Mouse (Mus musculus): Measurements from ENCODE around the gene Ggt6.

The Ggt6 gene

DNA sequence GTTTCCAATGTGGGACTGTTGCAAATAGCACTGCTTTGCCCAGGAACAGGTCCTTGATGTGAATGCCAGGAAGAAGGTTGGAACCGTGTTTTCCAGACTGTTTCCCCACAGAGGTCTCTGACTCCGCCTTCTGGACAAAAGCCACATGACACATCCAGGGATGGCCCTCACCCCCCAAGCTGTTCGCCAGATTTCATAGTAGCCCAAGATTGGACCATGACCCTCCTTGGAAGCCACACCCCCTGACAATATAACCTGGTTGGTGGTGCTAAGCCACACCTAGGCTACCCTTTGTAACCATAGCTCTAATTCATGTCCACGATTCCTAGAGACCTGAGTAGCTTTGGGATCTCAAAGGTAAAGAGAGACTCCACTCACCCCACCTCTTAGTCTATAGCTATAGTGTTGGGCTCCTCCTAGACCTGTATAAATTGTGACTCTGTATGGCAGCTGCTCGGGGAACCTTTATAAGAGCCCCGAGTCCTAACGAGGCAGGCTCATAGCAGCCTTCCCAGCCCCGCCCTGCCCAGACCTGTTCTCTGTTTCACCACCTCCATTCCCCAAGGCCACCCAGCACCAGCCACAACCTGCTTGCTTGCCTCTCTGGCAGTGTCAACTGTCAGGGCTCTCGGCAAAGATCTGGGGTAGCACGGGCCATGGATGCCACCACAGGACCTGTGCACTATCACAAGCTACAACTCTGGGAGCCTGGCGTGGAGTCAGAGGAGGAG, at the start of gene Ggt6:
Gene Ggt6 (plus strand): TSS at position 564 of the 731 bp plus-strand sequence.
- DNase-seq (ENCODE audit: low spot score): no peak

DNA sequence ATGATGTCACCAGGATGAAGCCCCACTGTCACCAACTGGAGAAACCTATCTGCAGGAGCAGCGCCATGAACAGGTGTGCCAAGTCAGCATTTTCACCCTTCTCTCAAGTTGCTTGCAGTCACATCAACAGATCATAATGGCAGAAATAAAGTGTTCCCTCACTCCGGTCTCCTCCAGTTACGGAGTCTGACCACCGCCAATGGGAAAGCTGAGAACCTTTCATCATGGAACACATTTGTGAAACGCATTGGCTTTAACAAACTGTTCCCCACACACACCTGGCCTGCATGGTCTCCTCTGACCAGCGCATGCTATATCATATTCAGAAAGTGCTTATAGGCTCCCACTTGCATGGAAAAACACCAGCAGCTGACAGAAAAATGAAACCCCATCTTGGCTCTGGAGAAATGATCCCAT, 47.2 kb upstream of the Ggt6 start:
- DNase-seq (ENCODE audit: low spot score): no peak

- DNase-seq (ENCODE audit: low spot score): no peak
Observed at GRCm38 (mm10) chr11:72389407-72390142, 45.8 kb upstream of the Ggt6 start.

- no peak for DNase-seq (ENCODE audit: low spot score)
Observed at GRCm38 (mm10) chr11:72391181-72391580, 44.1 kb upstream of the Ggt6 start.

DNA sequence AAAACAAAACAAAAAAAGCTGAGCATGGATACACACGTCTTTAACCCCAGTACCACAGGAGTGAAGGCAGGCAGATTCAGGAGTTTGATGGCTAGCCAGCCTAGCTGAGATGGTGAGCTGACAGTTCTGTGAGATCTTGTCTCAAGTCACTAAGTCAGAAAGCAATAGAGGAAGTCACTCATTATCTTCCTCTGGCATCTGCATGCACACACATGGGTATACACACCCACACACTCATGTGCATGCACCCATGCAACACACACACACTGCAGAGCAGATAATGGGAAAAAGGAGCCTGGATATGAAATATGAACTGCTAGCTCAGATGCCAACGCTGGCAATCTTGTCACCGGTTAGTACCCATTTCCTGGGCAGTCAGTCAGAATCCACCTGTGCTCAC, 42.1 kb upstream of the Ggt6 start:
- DNase-seq (ENCODE audit: low spot score): no peak

GRCm38 (mm10) chr11:72393669-72394068, 41.7 kb upstream of the Ggt6 start:
- DNase-seq (ENCODE audit: low spot score): peak; percentile 21

DNA sequence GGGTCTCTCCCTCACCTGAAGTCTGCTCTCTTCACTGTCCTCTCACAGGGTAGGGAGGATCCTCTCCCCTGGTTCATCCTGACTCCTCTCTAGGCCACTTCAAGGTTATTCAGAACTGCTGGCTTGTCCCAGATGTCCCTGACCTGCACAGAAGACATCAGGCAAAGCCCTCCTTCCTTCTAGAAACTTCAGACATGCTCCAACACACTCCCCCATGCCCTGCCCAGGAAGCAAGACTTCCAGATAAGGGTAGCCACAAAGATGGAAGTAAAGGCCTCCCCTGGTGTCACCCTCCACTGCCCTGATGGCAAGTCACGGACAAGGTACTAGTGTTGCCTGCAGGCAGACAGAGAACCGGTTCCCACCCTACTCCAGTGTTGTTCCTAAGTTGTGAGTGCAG, 40.6 kb upstream of the Ggt6 start:
- DNase-seq (ENCODE audit: low spot score): no peak

- no peak for DNase-seq (ENCODE audit: low spot score)
Observed at GRCm38 (mm10) chr11:72395652-72396051, 39.7 kb upstream of the Ggt6 start.

- no peak for DNase-seq (ENCODE audit: low spot score)
Observed at GRCm38 (mm10) chr11:72396621-72397020, 38.7 kb upstream of the Ggt6 start.

DNA sequence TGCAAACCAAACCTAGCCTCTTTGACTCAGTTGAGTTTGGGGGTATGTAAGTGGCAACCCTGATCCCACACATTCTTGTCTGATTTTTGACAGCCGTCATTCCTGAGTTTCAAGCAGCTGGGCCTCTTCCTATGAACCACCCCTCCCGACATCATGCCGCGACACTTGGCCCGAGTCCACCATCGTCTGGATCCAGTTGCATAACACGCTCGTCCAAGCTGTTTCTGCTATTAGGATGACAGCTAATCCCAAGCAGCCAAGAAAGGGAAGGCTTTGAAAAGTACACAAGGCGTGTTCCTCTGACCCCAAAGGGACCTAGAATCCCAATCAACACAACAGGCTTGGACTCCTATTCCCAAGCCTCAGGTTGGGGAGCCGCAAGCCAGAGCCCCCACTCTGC, 38.3 kb upstream of the Ggt6 start:
- no peak for DNase-seq (ENCODE audit: low spot score)

GRCm38 (mm10) chr11:72397811-72398525, 37.4 kb upstream of the Ggt6 start:
- no peak for DNase-seq (ENCODE audit: low spot score)

DNA sequence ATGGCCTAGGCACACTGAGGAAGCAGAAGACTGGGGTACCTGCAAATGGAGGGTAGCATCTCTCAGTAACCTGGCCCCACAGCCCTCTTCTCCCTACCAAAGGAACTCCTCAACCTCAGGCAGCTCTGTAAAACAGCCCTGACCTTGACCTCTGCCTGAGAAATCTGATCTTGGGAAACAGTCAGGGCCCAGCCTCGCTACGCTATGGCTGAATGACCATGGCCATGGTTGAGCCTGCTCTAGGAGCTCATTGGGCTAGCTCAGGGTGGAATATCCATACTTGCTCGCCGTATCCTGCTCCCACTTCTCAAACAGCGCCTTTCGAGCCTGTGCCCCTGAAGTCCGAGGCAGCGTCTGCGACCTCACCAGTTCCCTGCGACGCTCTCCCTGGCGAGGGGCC, 34.3 kb upstream of the Ggt6 start:
- no peak for DNase-seq (ENCODE audit: low spot score)

GRCm38 (mm10) chr11:72402017-72402416, 33.3 kb upstream of the Ggt6 start:
- no peak for DNase-seq (ENCODE audit: low spot score)

DNA sequence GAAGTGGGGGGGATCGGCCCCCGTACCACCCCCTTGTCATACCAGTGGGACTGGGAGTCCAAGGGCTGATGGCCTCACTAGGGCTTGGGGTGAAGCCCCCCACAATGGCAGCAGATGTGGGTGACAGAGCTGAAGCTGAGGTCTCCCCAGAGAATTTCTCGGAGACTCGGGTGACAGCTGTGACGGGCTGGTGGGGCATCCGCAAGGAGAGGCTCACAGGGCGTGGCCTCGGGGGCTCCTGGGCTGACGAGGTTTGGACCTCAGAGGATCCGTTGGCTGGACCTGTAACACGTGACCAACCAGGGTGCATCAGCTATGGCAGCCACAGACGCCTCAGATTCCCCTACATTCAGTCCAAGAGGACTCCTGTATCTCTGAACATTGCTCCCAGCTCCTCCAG, 32.4 kb upstream of the Ggt6 start:
- DNase-seq (ENCODE audit: low spot score): no peak

DNA sequence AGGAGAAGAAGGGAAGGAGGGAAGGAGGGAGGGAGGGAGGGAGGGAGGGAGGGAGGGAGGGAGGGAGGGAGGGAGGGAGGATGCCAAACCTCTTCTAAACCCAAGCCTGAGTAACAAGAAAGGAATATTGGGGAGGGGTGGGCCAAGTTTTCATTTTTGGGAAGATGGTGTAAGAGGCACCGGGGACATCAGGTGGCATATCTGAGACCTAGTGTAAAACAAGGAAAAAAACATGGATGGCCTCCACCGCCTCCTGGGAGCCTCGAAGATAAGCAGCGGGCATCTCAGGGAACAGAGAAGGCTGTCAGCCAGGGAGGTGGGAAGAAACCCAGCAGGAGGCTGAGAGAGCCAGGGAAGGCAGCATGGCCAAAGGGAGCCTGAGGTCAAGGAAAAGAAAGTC, 29.8 kb upstream of the Ggt6 start:
- no peak for DNase-seq (ENCODE audit: low spot score)

DNA sequence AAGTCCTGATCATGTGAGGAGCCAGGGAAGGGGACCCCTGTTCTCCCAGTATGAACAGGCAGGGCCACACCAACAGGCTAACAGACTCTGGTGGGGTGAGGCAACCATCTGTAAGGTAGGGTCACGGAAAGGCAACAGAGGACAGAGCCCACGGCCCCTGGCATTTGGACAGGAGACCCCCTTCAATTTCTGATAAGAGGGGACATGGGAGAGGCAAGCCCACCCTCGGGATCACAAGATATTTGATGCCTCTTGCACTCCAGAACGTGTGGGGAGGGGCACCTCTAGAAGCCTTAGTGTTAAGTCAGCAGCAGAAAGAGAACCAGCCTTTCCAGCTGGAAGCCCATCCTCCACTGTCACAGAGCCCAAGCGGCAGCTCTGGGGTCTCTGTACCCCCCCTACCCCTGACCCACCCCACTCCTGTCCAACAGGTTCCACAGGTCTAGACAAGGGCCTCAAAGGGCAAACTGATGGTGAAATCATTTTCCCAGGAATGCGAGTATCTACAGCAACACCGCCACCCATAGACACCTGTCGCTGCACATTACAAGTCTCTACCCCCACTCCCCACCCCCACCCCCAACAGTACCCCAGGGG, 29.1 kb upstream of the Ggt6 start:
- no peak for DNase-seq (ENCODE audit: low spot score)

- no peak for DNase-seq (ENCODE audit: low spot score)
Observed at GRCm38 (mm10) chr11:72407081-72407480, 28.2 kb upstream of the Ggt6 start.

DNA sequence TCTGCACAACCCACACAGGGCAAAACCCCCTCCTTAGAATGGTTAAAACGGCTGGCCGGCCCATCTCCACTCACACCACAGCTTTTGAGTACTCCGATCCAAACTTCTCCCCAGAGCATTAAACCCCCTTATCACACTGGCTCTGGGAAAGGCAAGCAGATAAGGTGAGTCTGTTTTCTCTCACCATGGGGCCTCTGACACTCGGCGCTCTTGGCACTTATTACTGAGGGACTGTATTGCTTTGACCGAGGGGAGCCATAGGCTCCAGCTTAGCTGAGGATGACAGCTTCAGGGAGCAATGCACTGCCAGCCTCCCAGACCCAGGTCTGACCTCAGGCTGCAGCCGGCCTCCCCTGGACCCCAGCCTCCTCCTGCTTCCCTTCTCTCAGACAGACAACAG, 27.8 kb upstream of the Ggt6 start:
- DNase-seq (ENCODE audit: low spot score): no peak

DNA sequence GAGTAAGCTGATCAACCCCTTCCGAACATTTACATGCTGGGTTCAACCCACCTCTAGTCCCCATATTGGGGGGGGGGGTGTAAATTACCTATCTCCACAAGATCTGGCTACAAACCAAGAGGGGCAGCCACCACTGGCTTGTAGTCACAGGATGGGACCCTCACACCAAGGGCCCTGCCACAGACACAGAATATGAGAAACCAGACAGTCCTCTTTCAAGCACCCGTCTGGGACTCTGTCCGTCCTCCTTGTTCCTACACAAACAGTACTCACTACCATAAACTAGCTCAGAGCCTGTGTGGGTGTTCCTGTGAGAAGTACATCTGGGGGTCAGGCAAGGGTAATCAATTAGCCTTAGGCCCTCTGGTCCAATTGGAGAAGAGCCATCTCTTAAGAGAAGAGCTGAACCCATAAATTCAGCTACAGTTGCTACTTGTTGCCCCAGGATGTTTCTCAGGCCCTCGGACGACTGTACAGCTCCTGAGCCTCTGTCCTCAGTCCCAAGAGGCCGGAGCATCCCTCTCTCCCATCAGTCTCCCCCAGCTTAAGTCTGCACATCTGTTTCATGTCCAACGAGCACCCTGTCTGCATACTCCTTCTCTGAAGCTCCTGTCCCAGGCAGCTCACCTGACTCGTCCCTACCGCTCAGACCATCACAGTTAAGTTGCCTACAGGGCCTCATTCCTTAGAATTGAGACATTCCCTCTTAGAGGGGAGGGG, 26.7 kb upstream of the Ggt6 start:
- DNase-seq (ENCODE audit: low spot score): no peak

- DNase-seq (ENCODE audit: low spot score): no peak
Observed at GRCm38 (mm10) chr11:72409649-72410385, 25.5 kb upstream of the Ggt6 start.

DNA sequence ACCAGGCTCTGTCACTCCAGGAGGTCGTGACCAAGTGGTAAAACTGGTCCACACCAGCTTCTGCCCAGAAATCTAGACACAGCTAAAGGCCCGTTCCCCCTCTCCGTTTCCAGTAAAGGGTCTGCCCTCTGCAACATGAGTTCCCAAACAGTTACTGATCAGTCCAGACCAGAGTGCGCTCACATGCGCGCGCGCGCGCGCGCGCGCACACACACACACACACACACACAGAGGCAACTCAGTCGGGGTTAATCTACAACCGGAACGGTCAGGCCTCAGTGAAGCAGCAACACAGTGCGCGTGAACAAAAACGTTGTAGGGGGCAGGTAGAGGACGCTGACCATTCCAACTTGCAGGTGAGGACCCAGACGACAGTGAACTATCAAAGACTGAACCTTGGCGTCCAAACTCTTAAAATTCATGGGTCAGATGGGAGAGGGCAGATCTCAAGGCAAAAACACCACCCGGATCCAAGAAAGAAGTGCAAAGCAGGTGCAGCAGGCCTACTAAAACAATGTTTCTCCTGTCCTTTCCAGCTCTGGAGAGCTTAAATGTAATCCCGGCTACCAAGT, 24.7 kb upstream of the Ggt6 start:
- no peak for DNase-seq (ENCODE audit: low spot score)
